Mouse (Mus musculus) frontal cortex, postnatal 14 days (tissue): ENCODE data around the gene Trmt10a.
"Not testable (repeated sequence)": the region's sequence is repeated elsewhere in the genome, so short reads cannot be mapped to it uniquely, and the experiment has no call there.

Experiments
- DNase-seq, 2 experiments: peaks; one replicate each; pipeline ENCODE4 v3.0.0; 2022; ENCODE audit warnings: low spot score in 2 of 2

The Trmt10a gene

GRCm38 (mm10) chr3:138133916-138134315, 9.3 kb upstream of the Trmt10a start:
- no peak for DNase-seq

GRCm38 (mm10) chr3:138134528-138134927, 8.7 kb upstream of the Trmt10a start:
- no peak for DNase-seq

GRCm38 (mm10) chr3:138138146-138138545, 5.1 kb upstream of the Trmt10a start:
- not testable (repeated sequence) for DNase-seq

GRCm38 (mm10) chr3:138139663-138140062, 3.6 kb upstream of the Trmt10a start:
- no peak for DNase-seq

- no peak for DNase-seq
Measured at GRCm38 (mm10) chr3:138142052-138142732, 1.1 kb upstream of the Trmt10a start.

GRCm38 (mm10) chr3:138142733-138143314, 424 bp upstream of the Trmt10a start:
- no peak for DNase-seq

GRCm38 (mm10) chr3:138144060-138144641, 903 bp downstream of the Trmt10a start:
- DNase-seq = no peak

- peak; percentile 39 to 79 for DNase-seq
Measured at GRCm38 (mm10) chr3:138144642-138145171, 1.5 kb downstream of the Trmt10a start, which contains the start of gene Mttp. Mttp (minus strand) TSS chr3:138144968.

GRCm38 (mm10) chr3:138148811-138149210, 5.6 kb downstream of the Trmt10a start:
- no peak for DNase-seq

- DNase-seq = no peak
Measured at GRCm38 (mm10) chr3:138155062-138155461, 11.8 kb downstream of the Trmt10a start.

- DNase-seq = no peak
Measured at GRCm38 (mm10) chr3:138156651-138157050, 13.4 kb downstream of the Trmt10a start.

GRCm38 (mm10) chr3:138161623-138162022, 18.4 kb downstream of the Trmt10a start:
- no peak for DNase-seq

GRCm38 (mm10) chr3:138162553-138163183, 19.4 kb downstream of the Trmt10a start:
- no peak for DNase-seq

GRCm38 (mm10) chr3:138173291-138173690, 30.0 kb downstream of the Trmt10a start:
- DNase-seq = no peak

GRCm38 (mm10) chr3:138175551-138175950, 32.3 kb downstream of the Trmt10a start:
- DNase-seq = no peak

GRCm38 (mm10) chr3:138182019-138182418, 38.8 kb downstream of the Trmt10a start:
- DNase-seq = no peak

GRCm38 (mm10) chr3:138183371-138183770, 40.1 kb downstream of the Trmt10a start:
- DNase-seq = no peak

- DNase-seq = no peak
Measured at GRCm38 (mm10) chr3:138185290-138185689, 42.0 kb downstream of the Trmt10a start.

GRCm38 (mm10) chr3:138185995-138186930, 43.0 kb downstream of the Trmt10a start:
- no peak for DNase-seq

- no peak for DNase-seq
Measured at GRCm38 (mm10) chr3:138192260-138192659, 49.0 kb downstream of the Trmt10a start.

GRCm38 (mm10) chr3:138193683-138194302, 50.5 kb downstream of the Trmt10a start, which contains the start of gene 4930579F01Rik:
4930579F01Rik (minus strand) TSS chr3:138193825.
- DNase-seq = no peak
